Mouse (Mus musculus): ENCODE results near the gene Heg1. TPM values are rescaled to one million over a fixed set of nuclear protein-coding genes. Genes with fewer than 3 reads are reported as not detected.
A peak's percentile ranks its signal among the peaks of the same experiment; 100 is the strongest.

The Heg1 gene
- polyA plus RNA-seq, 1 experiment from 2014 or later: 40.7 TPM

DNA sequence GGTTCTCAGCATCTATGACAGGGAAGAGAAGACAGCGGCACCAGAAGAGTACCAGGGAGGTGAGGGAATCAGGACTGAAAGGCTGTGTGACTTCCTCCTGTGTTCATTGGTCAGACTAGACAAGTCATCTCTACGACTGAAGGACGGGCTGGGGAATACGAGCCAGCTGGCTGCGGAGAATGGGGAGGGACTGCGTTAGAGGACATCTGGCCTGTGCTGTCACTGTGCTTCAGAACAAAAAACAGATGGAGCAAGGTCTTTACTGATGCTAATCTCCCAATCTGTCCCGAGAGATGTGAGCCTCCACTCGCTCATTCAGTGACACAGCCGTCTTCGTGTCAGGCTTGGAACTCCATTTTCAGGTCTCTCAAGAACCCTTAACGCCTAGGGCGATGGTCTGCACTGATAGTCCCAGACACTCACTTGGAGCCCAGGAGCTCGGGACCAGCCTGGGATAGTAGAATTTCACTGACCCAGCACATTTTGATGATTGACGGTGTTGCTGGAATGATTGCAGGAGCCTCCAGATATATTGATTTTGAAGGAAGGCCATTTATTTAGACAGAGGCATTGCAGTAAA lies 10.6 kb upstream of the Heg1 start:
- Histone ChIP-seq H3K4me1 (ENCODE audit: control insufficient read depth, insufficient read depth, low read length) (peaks cover 5% of the 10 kb centered on the region; the same call in 1 of the 2 replicates), H3K4me3 (ENCODE audit: low read depth, low read length) (no peak overlapping the region), H3K9me3 (ENCODE audit: control insufficient read depth, low read length) (no peaks in the 10 kb centered on the region), H3K27me3 (ENCODE audit: control insufficient read depth, insufficient read depth, low read length) (no peaks in the 10 kb centered on the region), H3K9ac (ENCODE audit: low read length) (no peak overlapping the region), H3K36me3 (ENCODE audit: control insufficient read depth, insufficient read depth, low read length) (no peaks in the 10 kb centered on the region), H3K27ac (ENCODE audit: low read depth, low read length) (peak overlapping the region; percentile 35; the same call in 1 of the 2 replicates), H3K4me2 (no peak overlapping the region)
- WGBS: 62% methylated on average over 14 of the region's 14 CpGs
- ATAC-seq (ENCODE audit: low FRiP score) (peak; percentile 79), DNase-seq (ENCODE audit: low spot score, missing footprints) (peak; percentile 89)

DNA sequence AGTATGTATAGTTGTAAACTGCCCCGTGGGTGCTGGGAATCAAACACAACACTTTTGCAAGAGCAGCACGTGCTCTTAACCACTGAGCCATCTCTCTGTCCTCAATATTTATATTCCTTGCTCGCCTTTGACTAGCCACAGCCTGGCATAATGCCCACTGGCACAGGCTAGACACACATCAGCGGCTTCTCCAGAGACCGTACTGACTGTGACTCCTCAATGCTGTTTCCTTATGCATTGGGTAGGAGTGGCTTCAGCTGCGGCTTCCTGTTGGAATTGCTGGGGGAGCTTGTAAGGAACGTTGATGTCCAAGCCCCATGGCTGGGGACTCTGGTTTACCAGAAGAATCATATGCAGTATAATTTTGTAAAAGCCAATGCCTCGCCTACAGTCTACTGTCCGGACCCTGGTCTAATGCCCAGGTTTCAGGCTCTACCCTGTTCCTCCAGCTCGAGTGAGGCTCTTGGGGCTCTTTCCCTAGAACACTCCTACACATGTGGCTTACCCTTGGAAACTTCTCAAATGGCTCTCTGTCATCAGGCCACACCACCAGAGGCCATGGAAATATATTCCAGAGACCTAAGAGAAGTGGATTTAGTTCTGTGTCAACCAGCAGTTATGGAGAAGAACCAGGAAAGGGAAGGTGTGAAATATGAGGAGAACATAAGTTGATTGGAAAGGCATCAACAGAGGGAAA lies 8.9 kb upstream of the Heg1 start:
- DNase-seq (ENCODE audit: low spot score, missing footprints) (peak; percentile 79), ATAC-seq (ENCODE audit: low FRiP score) (no peak)
- no peaks in the 10 kb centered on the region for H3K27me3 ChIP-seq (ENCODE audit: control insufficient read depth, insufficient read depth, low read length)
- 92% methylated on average over 10 of the region's 10 CpGs for WGBS
- no peak overlapping the region for H3K4me3 ChIP-seq (ENCODE audit: low read depth, low read length)
- H3K27ac ChIP-seq (ENCODE audit: low read depth, low read length): no peak overlapping the region
- H3K4me1 ChIP-seq (ENCODE audit: control insufficient read depth, insufficient read depth, low read length): peaks cover 5% of the 10 kb centered on the region; the same call in 1 of the 2 replicates
- H3K9me3 ChIP-seq (ENCODE audit: control insufficient read depth, low read length): no peaks in the 10 kb centered on the region
- no peak overlapping the region for H3K9ac ChIP-seq (ENCODE audit: low read length)
- no peaks in the 10 kb centered on the region for H3K36me3 ChIP-seq (ENCODE audit: control insufficient read depth, insufficient read depth, low read length)
- H3K4me2 ChIP-seq: no peak overlapping the region

DNA sequence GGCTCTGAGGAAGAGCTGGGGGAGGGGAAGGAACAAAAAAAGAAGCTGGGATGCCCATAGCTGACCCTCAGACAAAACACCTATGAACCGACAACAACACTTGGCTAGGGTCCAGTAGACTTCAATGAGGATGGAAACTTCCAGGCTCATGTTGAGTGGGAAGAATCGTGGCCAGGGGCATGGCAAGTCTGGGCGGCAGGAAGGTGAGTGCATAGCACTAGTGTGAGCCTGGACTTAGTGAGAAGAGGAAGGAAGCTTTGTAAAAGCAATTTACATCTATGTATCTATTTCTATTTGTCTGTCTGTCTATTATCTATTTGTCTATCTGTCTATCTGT lies 8.4 kb upstream of the Heg1 start:
- Histone ChIP-seq H3K4me2 (no peak overlapping the region), H3K36me3 (ENCODE audit: control insufficient read depth, insufficient read depth, low read length) (no peaks in the 10 kb centered on the region), H3K27ac (ENCODE audit: low read depth, low read length) (no peak overlapping the region), H3K9ac (ENCODE audit: low read length) (no peak overlapping the region), H3K9me3 (ENCODE audit: control insufficient read depth, low read length) (no peaks in the 10 kb centered on the region), H3K27me3 (ENCODE audit: control insufficient read depth, insufficient read depth, low read length) (no peaks in the 10 kb centered on the region), H3K4me3 (ENCODE audit: low read depth, low read length) (no peak overlapping the region), H3K4me1 (ENCODE audit: control insufficient read depth, insufficient read depth, low read length) (peaks cover 5% of the 10 kb centered on the region; the same call in 1 of the 2 replicates)
- no peak for ATAC-seq (ENCODE audit: low FRiP score)
- no peak for DNase-seq (ENCODE audit: low spot score, missing footprints)
- WGBS: 92% methylated on average over 3 of the region's 3 CpGs

GRCm38 (mm10) chr16:33676347-33677312 lies 7.5 kb upstream of the Heg1 start:
- Histone ChIP-seq H3K4me2 (no peak overlapping the region), H3K9ac (ENCODE audit: low read length) (no peak overlapping the region), H3K9me3 (ENCODE audit: control insufficient read depth, low read length) (no peaks in the 10 kb centered on the region), H3K4me1 (ENCODE audit: control insufficient read depth, insufficient read depth, low read length) (peaks cover 5% of the 10 kb centered on the region; the same call in 1 of the 2 replicates), H3K27ac (ENCODE audit: low read depth, low read length) (no peak overlapping the region), H3K27me3 (ENCODE audit: control insufficient read depth, insufficient read depth, low read length) (no peaks in the 10 kb centered on the region), H3K4me3 (ENCODE audit: low read depth, low read length) (no peak overlapping the region), H3K36me3 (ENCODE audit: control insufficient read depth, insufficient read depth, low read length) (no peaks in the 10 kb centered on the region)
- DNase-seq (ENCODE audit: low spot score, missing footprints) (no peak), ATAC-seq (ENCODE audit: low FRiP score) (no peak)
- WGBS: 75% methylated on average over 7 of the region's 7 CpGs

DNA sequence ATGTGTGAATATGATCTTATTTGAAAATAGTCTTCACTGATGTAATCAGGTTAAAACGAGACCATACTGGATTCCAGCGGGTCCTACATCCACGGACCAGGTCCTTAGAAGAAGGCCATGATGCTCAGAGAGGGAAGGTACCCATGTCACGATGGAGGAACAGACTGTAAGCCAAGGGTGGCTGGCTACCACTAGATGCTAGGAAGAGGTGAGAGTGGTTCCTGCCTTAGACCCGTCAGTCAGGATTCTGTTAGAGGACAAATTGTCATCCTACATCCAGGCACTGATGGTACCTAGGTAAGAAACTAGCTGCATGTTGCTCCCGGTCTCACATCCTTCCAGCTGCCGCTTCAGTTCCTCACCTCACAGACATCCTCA lies 6.9 kb upstream of the Heg1 start:
- H3K4me1 ChIP-seq (ENCODE audit: control insufficient read depth, insufficient read depth, low read length): peaks cover 5% of the 10 kb centered on the region; the same call in 1 of the 2 replicates
- 94% methylated on average over 7 of the region's 7 CpGs for WGBS
- no peaks in the 10 kb centered on the region for H3K27me3 ChIP-seq (ENCODE audit: control insufficient read depth, insufficient read depth, low read length)
- no peak overlapping the region for H3K27ac ChIP-seq (ENCODE audit: low read depth, low read length)
- no peaks in the 10 kb centered on the region for H3K36me3 ChIP-seq (ENCODE audit: control insufficient read depth, insufficient read depth, low read length)
- no peak overlapping the region for H3K4me2 ChIP-seq
- no peak for DNase-seq (ENCODE audit: low spot score, missing footprints)
- no peak overlapping the region for H3K4me3 ChIP-seq (ENCODE audit: low read depth, low read length)
- H3K9ac ChIP-seq (ENCODE audit: low read length): no peak overlapping the region
- ATAC-seq (ENCODE audit: low FRiP score): no peak
- no peaks in the 10 kb centered on the region for H3K9me3 ChIP-seq (ENCODE audit: control insufficient read depth, low read length)

- H3K9ac ChIP-seq (ENCODE audit: low read length): no peak overlapping the region
- no peak overlapping the region for H3K27ac ChIP-seq (ENCODE audit: low read depth, low read length)
- no peaks in the 10 kb centered on the region for H3K9me3 ChIP-seq (ENCODE audit: control insufficient read depth, low read length)
- ATAC-seq (ENCODE audit: low FRiP score) (no peak), DNase-seq (ENCODE audit: low spot score, missing footprints) (no peak)
- H3K27me3 ChIP-seq (ENCODE audit: control insufficient read depth, insufficient read depth, low read length): no peaks in the 10 kb centered on the region
- WGBS: 92% methylated on average over 5 of the region's 5 CpGs
- H3K4me2 ChIP-seq: no peak overlapping the region
- no peaks in the 10 kb centered on the region for H3K36me3 ChIP-seq (ENCODE audit: control insufficient read depth, insufficient read depth, low read length)
- no peak overlapping the region for H3K4me3 ChIP-seq (ENCODE audit: low read depth, low read length)
- H3K4me1 ChIP-seq (ENCODE audit: control insufficient read depth, insufficient read depth, low read length): peaks cover 8% of the 10 kb centered on the region
Measured at GRCm38 (mm10) chr16:33677901-33678300, 6.3 kb upstream of the Heg1 start.

DNA sequence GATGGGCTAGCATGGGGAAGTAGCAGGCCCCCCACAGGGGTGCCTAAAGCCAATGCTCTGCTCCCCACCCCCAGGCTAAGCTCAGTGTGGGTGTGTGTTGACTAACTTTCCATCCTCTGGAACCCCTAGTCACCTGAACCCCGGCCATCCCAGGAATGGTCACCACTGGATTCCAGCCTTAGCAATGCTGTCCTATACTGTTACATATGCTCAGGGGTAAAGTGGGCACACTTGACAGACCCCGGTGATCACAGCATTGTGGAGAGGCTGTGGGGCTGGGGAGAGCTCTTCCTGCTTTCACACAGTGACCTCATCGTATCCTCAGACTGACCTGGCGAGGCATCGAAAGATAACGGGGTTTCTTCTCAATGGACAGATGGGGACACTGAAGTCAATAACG lies 3.9 kb upstream of the Heg1 start:
- DNase-seq (ENCODE audit: low spot score, missing footprints) (no peak), ATAC-seq (ENCODE audit: low FRiP score) (no peak)
- no peaks in the 10 kb centered on the region for H3K27me3 ChIP-seq (ENCODE audit: control insufficient read depth, insufficient read depth, low read length)
- H3K9me3 ChIP-seq (ENCODE audit: control insufficient read depth, low read length): no peaks in the 10 kb centered on the region
- WGBS: 80% methylated on average over 7 of the region's 7 CpGs
- no peak overlapping the region for H3K4me2 ChIP-seq
- H3K4me1 ChIP-seq (ENCODE audit: control insufficient read depth, insufficient read depth, low read length): peaks cover 16% of the 10 kb centered on the region
- no peaks in the 10 kb centered on the region for H3K36me3 ChIP-seq (ENCODE audit: control insufficient read depth, insufficient read depth, low read length)
- no peak overlapping the region for H3K9ac ChIP-seq (ENCODE audit: low read length)
- no peak overlapping the region for H3K4me3 ChIP-seq (ENCODE audit: low read depth, low read length)
- H3K27ac ChIP-seq (ENCODE audit: low read depth, low read length): no peak overlapping the region

DNA sequence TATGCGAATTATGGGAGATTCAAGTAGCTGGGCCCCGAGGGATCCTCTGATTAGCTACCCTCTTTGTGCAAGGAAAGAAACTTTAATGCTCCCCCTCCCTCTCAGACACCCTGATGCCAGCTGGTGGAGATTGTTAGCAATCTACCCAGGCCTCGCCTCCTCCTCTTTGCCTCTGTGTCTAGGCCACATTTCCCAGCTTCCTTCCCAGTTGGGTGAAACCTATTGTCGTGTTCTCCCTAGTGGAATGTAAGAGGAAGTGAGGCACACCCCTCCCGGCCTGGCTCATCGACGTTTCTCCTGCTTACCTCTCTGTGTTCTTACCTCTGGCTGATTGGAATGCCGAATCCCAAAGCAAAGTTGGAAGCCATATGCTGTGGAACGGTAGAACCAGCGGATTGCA lies 3.4 kb upstream of the Heg1 start:
- Histone ChIP-seq H3K9ac (ENCODE audit: low read length) (no peak overlapping the region), H3K27me3 (ENCODE audit: control insufficient read depth, insufficient read depth, low read length) (no peaks in the 10 kb centered on the region), H3K27ac (ENCODE audit: low read depth, low read length) (no peak overlapping the region), H3K36me3 (ENCODE audit: control insufficient read depth, insufficient read depth, low read length) (no peaks in the 10 kb centered on the region), H3K4me3 (ENCODE audit: low read depth, low read length) (no peak overlapping the region), H3K4me1 (ENCODE audit: control insufficient read depth, insufficient read depth, low read length) (peaks cover 21% of the 10 kb centered on the region), H3K4me2 (no peak overlapping the region), H3K9me3 (ENCODE audit: control insufficient read depth, low read length) (no peaks in the 10 kb centered on the region)
- ATAC-seq (ENCODE audit: low FRiP score) (no peak), DNase-seq (ENCODE audit: low spot score, missing footprints) (no peak)
- WGBS: 76% methylated on average over 10 of the region's 10 CpGs

GRCm38 (mm10) chr16:33681661-33682060 lies 2.5 kb upstream of the Heg1 start:
- Histone ChIP-seq H3K27me3 (ENCODE audit: control insufficient read depth, insufficient read depth, low read length) (no peaks in the 10 kb centered on the region), H3K4me2 (no peak overlapping the region), H3K27ac (ENCODE audit: low read depth, low read length) (no peak overlapping the region), H3K9me3 (ENCODE audit: control insufficient read depth, low read length) (no peaks in the 10 kb centered on the region), H3K36me3 (ENCODE audit: control insufficient read depth, insufficient read depth, low read length) (no peaks in the 10 kb centered on the region), H3K4me1 (ENCODE audit: control insufficient read depth, insufficient read depth, low read length) (peaks cover 27% of the 10 kb centered on the region), H3K9ac (ENCODE audit: low read length) (no peak overlapping the region), H3K4me3 (ENCODE audit: low read depth, low read length) (no peak overlapping the region)
- DNase-seq (ENCODE audit: low spot score, missing footprints) (no peak), ATAC-seq (ENCODE audit: low FRiP score) (no peak)
